Mouse (Mus musculus) left cerebral cortex, adult 2 months (tissue): Measurements from ENCODE around the gene Metap1. TPM values are rescaled to one million over a fixed set of nuclear protein-coding genes. Genes with fewer than 3 reads are reported as not detected.

ENCODE experiments used
- DNase-seq, 2 experiments: peaks; one replicate each; pipeline ENCODE4 v3.0.0; 2021 to 2022; ENCODE audit warnings: low spot score in 2 of 2, mixed read lengths in 1 of 2; ENCODE audit errors: extremely low spot score in 1 of 2
- H3K27ac ChIP-seq: fragments of 200-600 bp; 2 replicates; pipeline ENCODE4 v1.8.1; 2022
- H3K4me3 ChIP-seq: fragments of 200-600 bp; 2 replicates; pipeline ENCODE4 v1.8.1; 2022
- CTCF ChIP-seq: fragments of 200-600 bp; IDR thresholded peaks from 2 replicates; pipeline ENCODE4 v1.8.1; 2022; ENCODE audit warnings: antibody characterized with exemption, mild to moderate bottlenecking, moderate library complexity
- intact Hi-C: fragments of 180-260 bp; cut with DNase I; formaldehyde crosslinking; loops from one replicate; pipeline ENCODE4 v1.15.1; 2025
- long read RNA-seq, 2 experiments: library from polyadenylated mRNA; stranded (forward); transcript quantifications; one replicate each; pipeline ENCODE4 v2.0.0; 2021; ENCODE audit warnings: borderline mapping rate in 2 of 2
- total RNA-seq, 2 experiments: library from RNA; stranded (reverse); gene quantifications; 2 replicates each; pipeline ENCODE4 v1.2.3; 2021

Gene Metap1
- 10 to 100 TPM; 40.7 to 44.3 TPM for total RNA-seq
- long read RNA-seq, experiment 1, transcript Metap1-201 (11 exons, 2,686 nt), result major isoform, 47 of 65 reads
- long read RNA-seq, experiment 1, partial matches to known transcripts, result 2 of 65 reads
- long read RNA-seq, experiment 1, other reads (novel, unspliced or antisense), result 16 of 65 reads
- long read RNA-seq, experiment 2, transcript Metap1-201 (11 exons, 2,686 nt), result major isoform, 36 of 48 reads
- long read RNA-seq, experiment 2, partial matches to known transcripts, result 0 of 48 reads
- long read RNA-seq, experiment 2, other reads (novel, unspliced or antisense), result 12 of 48 reads

DNA sequence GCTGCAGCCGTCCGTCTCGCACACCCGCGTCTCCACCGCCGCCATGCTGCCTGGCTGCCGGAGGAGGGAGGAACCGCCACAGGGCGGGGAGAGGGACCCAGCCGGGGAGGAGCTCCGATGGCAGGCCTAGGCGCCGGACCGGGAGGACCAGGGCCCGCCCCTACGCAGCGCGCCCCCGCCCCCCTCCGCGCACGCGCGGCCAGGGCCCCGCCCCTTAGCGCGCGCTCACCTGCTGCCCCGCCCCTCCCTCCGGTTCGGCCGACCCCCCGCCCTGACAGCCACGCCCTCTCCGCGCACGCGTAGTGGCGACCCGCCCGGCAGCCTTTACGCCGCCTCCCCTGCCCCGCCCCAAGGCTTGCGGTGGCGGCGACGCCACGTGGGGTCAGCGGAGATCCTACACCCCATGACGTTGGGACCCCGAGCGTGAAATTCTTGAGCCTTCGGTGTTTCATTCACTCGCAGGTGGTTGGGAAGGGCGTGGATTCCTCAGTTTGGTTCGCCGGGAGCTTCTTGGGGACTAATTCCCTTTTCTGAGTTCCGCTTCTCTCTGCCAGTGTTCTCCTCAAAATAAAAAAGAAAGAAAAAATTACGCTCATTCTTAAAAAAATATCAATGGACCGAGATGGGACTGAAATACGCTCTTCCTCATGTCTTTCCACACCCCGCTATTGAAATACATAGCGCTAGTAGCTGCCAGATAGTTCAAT lies at the start of gene Metap1:
TSS of gene Metap1 (minus strand) at position 189 of the 707 bp plus-strand sequence.
- intact Hi-C loops, result loop anchor here (1.0 to 10.0 kb wide), 5 partner anchors 38 to 705 kb away; partner anchors contain the start of genes Adh5, Rap1gds1 and Tspan5
- peak; percentile 95 to 98 for DNase-seq
- Histone ChIP-seq H3K27ac (peak within 1 kb of the TSS; percentile 80), H3K4me3 (peak within 1 kb of the TSS; percentile 90)
- TF ChIP-seq CTCF, result no peak; the same call in none of the 2 replicates

DNA sequence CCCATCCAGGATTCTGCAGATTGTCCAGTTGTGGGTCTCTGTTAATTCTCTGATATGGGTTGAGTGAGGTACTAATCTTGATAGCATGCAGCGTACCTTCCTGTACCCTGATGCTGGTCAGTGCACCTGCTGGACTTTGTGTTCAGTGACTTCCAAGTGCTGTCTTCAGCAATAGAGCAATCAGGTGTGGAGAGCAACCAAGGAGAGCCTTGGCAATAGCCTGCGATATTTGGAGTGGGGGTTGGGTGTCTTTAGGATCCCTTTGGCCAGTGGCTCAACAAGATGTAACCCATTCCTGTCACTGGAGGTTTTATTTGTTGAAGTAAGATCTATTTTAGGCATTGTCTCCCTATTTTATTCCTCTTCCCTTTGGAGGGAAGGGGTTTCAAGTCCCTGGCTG lies 46.7 kb upstream of the Metap1 start:
- Histone ChIP-seq H3K4me3 (no peak overlapping the region), H3K27ac (no peak overlapping the region)
- no peak for TF ChIP-seq CTCF
- intact Hi-C loops, result no loop called here
- no peak for DNase-seq

DNA sequence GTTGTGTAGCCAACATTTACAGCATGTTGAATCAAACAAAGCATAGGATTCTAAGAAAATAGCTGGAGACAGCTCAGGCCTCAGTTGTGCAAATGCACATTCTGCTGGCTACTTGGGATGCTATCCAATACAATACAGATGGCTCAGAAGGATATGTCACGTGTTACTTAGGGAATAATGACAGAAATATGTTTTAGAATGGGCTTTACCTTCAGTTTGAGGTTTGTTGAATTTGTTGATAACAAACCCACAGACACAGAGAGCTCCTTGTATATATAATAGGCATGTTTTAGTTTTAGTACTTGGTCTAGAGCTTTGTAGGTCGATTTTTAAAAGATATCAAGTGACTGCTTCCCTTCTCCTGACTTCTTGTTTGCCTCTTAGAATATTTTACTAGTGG lies 43.4 kb upstream of the Metap1 start:
- no peak for DNase-seq
- H3K4me3 ChIP-seq, result no peak overlapping the region
- H3K27ac ChIP-seq, result no peak overlapping the region
- no peak for TF ChIP-seq CTCF
- intact Hi-C loops, result no loop called here

DNA sequence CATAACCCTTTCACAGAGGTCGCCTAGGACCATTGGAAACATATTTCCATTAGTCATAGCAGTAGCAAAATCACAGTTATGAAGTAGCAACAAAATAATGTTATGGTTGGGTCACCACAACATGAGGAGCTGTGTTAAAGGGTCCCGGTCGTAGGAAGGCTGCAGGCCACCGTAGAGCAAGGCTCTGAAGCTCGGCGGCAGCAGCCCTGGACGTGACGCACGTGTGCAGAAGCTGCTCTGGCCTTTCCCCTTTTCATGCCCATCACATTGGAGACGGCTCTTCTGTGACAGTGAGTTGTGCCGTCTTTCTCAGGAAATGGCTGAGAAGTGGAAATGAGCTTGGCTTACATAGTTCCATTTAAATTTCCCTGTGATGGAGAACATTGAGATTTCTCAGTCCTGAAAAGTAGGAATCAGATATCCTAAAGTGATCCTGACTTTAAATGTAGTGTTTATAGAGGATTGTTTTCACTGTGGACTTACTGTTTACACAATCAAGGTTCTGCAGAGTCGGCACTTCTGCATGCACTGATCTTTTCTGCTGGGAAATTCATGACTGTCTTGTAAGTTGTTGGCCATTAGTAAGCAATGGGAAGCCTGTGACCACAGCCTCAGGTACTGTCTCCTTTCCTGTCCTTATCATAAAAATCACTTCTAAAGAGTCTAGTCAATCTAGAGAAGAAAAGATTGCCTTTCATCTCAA lies 42.3 kb upstream of the Metap1 start:
- no peak for TF ChIP-seq CTCF
- no peak overlapping the region for H3K27ac ChIP-seq
- no peak for DNase-seq
- intact Hi-C loops, result no loop called here
- no peak overlapping the region for H3K4me3 ChIP-seq

DNA sequence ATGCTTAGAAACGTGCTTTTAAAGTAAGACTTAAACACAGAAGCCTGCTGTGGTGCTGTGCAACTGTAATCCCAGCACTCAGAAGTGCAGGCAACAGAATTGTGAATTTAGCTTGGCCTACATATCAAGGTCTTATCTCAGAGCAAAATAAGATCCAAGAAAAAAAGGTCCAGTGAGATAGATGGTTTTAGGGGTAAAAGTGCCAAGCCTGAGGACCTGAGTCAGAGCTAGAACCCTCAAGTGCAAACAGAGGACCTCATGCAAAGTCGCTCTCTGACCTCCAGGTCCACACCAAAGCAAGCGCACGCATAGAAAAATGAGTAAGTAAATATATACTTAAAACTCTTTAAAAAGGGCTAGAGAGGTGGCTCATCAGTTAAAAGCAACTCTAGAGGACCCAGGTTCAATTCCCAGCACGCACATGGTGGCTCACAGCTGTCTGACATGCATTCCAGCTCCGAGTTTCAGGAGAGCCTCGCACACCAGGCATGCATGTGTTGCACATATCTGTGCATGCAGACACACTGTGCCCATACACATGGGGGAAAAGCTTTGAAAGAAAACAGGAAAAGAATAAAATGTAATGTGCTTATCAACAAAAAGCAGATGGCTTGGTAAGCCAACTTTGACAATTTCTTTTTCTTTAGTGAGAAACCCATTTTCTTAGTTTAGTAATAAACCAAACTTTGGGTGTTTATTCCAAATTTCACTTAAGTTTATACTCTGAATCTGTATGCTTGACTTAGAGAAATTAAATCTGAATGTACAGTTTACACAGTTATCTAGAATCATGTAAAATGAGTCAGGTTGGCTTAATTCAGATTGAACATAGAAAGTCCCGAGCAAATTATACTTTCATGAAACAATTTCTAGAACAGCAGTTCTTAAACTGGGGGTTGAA lies 41.5 kb upstream of the Metap1 start:
- TF ChIP-seq CTCF, result no peak
- Histone ChIP-seq H3K27ac (no peak overlapping the region), H3K4me3 (no peak overlapping the region)
- intact Hi-C loops, result no loop called here
- no peak for DNase-seq

DNA sequence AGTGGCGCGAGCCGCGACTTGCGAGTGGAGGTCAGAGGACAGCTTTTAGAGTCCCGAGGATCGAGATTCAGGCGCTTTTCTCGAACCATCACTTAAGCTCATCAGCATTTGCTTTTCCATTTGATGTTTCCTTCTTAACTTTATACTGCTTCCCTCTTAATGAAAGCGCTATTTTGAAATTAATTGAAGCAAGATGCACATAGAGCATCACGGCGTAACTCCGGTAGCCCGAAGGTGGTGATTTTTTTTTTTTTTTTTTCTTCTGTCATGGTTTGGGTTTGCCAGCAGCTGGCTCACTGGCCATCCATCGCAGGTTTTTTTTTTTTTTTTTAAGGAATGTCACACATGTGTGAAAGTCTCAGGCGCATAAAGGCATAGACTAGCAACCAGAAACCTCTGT lies 39.0 kb upstream of the Metap1 start:
- intact Hi-C loops, result loop anchor here (10.0 kb wide), 1 partner anchor 547 kb away; the partner anchor contains the start of gene Rap1gds1
- Histone ChIP-seq H3K4me3 (peak overlapping the region; percentile 83), H3K27ac (peak overlapping the region; percentile 78; the same call in 1 of the 2 replicates)
- TF ChIP-seq CTCF, result no peak
- no peak for DNase-seq

DNA sequence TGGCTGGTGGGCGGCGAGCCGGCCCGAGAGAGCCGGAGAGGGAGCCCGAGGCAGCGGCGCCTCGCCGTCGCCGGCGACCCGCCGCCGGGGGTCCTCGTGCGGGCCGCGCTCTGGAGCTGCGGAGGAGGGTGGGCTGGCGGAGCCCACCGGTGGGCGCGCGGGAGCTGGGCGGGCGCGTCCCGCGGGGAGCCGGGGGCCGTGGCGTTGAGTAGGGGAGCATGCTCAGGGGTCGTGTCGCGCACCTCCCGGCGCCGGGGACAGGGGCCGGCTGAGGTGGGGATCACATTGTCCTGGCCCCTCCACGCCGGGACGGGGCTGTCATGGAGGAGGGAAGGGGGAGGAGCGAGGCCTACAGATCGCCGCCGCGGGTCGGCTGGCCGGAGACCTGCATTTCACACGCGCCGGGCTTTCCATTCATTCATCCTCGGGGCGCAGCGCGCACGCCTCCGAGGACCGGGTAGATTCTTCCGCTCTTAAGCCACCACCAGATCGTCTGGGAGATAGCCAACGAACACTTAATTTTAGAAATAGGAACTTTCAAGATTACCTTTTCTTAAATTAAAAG lies 38.4 kb upstream of the Metap1 start:
- intact Hi-C loops, result loop anchor here (1.0 to 10.0 kb wide), 3 partner anchors 38 to 547 kb away; partner anchors contain the start of genes Metap1, Rap1gds1 and Tspan5
- TF ChIP-seq CTCF, result no peak
- peak; percentile 44 to 58 for DNase-seq
- peak overlapping the region; percentile 78 for H3K27ac ChIP-seq
- peak overlapping the region; percentile 83 for H3K4me3 ChIP-seq

DNA sequence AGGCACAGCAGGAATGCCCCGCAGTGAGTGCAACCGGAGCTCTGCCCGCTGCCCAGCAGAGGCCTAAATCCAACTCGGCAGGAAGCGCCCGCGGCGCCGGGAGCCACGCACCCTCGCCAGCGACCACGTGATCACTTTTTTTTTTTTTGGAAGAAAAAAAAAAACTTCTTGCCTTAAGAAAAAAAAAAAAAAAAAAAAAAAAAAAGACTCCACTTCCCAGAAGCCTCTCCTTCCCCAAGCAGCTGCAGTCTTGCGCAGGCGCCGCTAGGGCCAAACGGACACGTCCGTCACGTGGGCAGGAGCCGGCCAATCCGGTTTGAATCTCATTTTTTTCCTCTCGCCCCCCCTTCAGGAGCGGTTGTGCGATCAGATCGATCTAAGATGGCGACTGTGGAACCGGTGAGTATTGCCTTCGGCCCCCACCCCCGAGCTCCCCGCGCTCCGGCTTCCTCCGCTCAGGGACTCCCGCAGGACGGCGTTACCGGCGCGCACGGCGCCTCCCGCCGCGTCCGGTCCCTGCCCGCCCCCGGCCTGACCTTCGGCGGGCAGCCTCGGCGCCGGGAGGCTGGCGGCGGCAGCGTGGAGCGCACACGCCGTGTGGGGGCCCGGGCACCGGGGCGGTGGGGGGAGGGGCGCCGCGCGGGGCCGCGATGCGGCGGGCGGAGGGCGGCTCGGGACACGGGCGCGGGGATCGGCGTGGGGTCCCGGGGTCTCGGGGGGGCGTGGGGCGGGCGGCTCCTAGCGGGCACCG lies 37.8 kb upstream of the Metap1 start:
- intact Hi-C loops, result loop anchor here (1.0 to 10.0 kb wide), 3 partner anchors 38 to 548 kb away; partner anchors contain the start of genes Metap1, Rap1gds1 and Tspan5
- H3K27ac ChIP-seq, result peak overlapping the region; percentile 94
- TF ChIP-seq CTCF, result peak; percentile 47
- H3K4me3 ChIP-seq, result peak overlapping the region; percentile 83
- peak; percentile 93 to 97 for DNase-seq

DNA sequence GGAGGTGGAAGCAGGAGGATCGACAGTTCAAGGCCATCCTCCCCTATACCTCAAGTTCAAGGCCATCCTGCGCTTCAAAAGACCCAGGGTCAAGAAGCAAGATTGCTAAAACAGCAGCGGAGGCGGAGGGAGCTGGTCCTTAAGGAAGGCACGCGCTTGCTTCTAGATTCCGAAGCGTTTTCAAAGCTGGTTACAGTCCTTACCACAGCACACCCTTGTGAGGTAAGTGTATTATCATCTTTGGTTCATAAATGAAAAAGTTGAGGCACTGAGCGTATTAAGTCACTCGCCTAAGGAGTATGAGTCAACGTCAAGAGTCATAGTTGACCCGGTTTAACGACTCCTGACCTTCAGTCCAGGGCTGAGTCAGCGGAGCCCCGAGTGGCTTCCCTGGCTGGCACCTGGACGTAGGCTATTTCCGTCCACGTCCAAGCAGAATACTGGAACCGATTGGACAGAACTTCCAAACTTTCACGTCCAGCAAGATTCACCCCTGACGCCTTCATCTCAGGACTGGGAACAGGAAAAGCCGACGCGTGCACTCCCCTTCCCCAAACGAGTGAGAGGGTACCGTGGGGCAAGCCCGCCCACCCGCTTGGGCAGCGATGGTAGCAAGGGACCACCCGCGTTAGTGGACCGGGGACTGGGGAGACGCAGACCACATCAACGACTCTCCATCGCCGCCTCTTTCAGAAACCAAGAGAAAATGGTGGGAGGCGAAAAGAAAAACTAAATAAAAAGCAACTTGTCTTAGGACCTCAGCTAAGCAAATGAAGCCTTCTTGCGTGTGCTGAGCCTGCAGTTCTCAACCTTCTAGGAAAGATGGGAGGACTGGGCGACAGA lies 37.0 kb upstream of the Metap1 start, which contains the start of gene Eif4e:
TSS of gene Eif4e (plus strand) at position 107 of the 843 bp plus-strand sequence.
- DNase-seq, result peak in 1 of 2 experiments; percentile 35
- no peak for TF ChIP-seq CTCF
- peak within 1 kb of the TSS; percentile 94 for H3K27ac ChIP-seq
- intact Hi-C loops, result loop anchor here (2.0 to 10.0 kb wide), 2 partner anchors 217 to 549 kb away; partner anchors contain the start of genes Rap1gds1 and Tspan5
- H3K4me3 ChIP-seq, result peak within 1 kb of the TSS; percentile 83
